Mouse (Mus musculus) megakaryocyte, embryonic 14.5 days (primary cell): ENCODE measurements at regions not wholly inside any gene's neighbourhood (a gene's known extent, or its start where the extent isn't known, plus 50 kb on each side); places are given as distances from the start of the nearest gene placed in this dataset.

Experiments
- H3K27me3 ChIP-seq: replicated peaks from 2 replicates; pipeline ENCODE3; 2012; ENCODE audit warnings: inconsistent platforms
- H3K36me3 ChIP-seq: replicated peaks from 2 replicates; pipeline ENCODE3; 2012; ENCODE audit warnings: low read length, inconsistent platforms, mixed read lengths
- H3K4me1 ChIP-seq: 2 replicates; pipeline ENCODE4 v1.6.1; 2012; ENCODE audit warnings: inconsistent platforms
- H3K4me3 ChIP-seq: replicated peaks from 2 replicates; pipeline ENCODE3; 2012; ENCODE audit warnings: moderate library complexity, mild to moderate bottlenecking, inconsistent platforms
- H3K9me3 ChIP-seq: 2 replicates; pipeline ENCODE4 v1.6.1; 2012; ENCODE audit warnings: inconsistent platforms
- FLI1 ChIP-seq: IDR thresholded peaks from 2 replicates; pipeline ENCODE4 v1.6.1; 2012; ENCODE audit warnings: low read length, inconsistent platforms, mixed read lengths
- GATA1 ChIP-seq: IDR thresholded peaks from 3 replicates; pipeline ENCODE4 v1.6.1; 2012; ENCODE audit warnings: mixed read lengths, low read length, inconsistent platforms, borderline replicate concordance

DNA sequence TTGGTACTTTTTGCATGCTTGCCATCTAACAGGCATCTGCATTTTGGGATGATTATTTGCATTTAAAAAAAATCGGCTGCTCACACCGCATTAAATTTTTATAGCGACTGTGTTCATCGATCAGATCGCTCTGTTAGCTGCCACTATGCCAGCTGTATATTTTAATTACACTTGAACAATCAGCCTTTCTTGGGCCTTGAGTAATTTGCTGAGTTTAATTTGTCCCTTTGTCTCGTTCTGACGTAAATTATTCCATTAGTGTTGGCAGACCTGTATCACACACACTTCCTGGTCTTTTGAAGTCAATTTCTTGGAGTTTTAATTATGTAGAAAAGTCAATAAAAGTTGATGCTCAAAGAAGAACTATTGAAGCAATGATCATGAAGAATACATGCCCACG lies 167.9 kb upstream of the Igfbp7 start:
- Histone ChIP-seq H3K4me3 (no peak overlapping the region), H3K4me1 (no peaks in the 10 kb centered on the region), H3K9me3 (peaks cover 7% of the 10 kb centered on the region; the same call in 1 of the 2 replicates), H3K27me3 (no peaks in the 10 kb centered on the region), H3K36me3 (no peaks in the 10 kb centered on the region)
- TF ChIP-seq GATA1, result no peak
- no peak for TF ChIP-seq FLI1

DNA sequence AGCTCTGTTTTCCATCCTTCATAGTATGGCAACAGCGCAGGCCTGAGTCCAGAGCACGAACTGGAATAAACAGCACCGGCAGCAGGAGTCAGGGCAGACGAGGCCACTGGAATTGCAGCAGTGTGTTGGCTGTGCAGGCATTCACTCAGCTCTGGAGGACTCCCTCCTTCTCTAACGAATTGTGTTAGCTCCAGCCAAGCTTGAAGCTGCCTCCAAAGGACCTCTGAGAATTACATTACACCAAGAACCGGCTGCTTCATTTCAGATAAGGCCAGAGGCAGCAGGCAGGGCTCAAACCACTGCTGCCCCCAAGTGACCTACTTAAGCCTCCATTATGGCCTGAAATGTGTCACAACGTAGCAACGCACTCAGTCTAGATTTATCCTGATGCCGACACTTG lies 162.5 kb upstream of the Igfbp7 start:
- peaks cover 13% of the 10 kb centered on the region for H3K9me3 ChIP-seq
- no peaks in the 10 kb centered on the region for H3K36me3 ChIP-seq
- H3K4me3 ChIP-seq, result no peak overlapping the region
- TF ChIP-seq GATA1 (no peak), FLI1 (no peak)
- H3K27me3 ChIP-seq, result no peaks in the 10 kb centered on the region
- no peaks in the 10 kb centered on the region for H3K4me1 ChIP-seq

DNA sequence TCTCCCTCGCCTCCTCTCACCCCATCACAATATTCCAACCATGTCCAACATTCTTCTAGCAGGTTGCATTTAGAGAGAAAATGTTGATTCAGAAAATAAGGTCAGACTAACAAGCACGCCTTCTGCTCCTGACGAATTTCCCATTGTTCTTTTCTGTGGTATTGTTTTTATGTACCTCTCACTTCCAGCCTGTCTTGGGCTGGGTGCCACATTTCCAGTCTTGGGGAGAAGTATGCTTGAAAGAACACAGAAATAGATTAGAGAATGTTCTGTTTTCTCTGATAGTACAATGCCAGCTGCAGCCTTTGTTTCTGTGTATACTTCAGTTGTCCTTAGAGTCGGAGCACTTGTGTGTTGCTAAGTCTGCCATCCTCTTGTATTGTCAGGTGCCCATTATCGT lies 160.3 kb upstream of the Igfbp7 start:
- Histone ChIP-seq H3K4me3 (no peak overlapping the region), H3K9me3 (peaks cover 13% of the 10 kb centered on the region), H3K27me3 (no peaks in the 10 kb centered on the region), H3K4me1 (no peaks in the 10 kb centered on the region), H3K36me3 (no peaks in the 10 kb centered on the region)
- no peak for TF ChIP-seq FLI1
- no peak for TF ChIP-seq GATA1

DNA sequence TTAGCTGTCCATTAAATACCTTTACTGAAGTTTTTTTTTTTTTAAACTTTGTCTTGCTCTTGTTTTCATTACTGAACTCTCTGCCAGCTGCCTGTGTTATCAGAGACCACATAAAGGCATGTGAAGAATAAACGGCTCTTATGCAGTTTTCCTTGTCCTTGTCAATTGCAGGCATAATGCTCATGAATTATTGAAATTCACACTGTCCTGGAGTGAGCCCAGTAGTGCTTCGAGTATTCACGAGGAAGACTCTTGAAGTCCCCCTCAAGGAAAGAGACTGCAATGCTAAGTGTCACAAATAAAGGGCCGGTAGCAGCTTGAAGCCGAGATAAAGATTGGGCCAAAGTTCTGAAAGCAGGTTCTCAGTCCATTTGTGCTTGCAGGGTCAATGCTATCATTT lies 144.7 kb upstream of the Igfbp7 start:
- H3K27me3 ChIP-seq, result no peaks in the 10 kb centered on the region
- TF ChIP-seq FLI1, result no peak
- TF ChIP-seq GATA1, result no peak
- H3K4me3 ChIP-seq, result no peak overlapping the region
- H3K9me3 ChIP-seq, result peaks cover 23% of the 10 kb centered on the region
- no peaks in the 10 kb centered on the region for H3K36me3 ChIP-seq
- no peaks in the 10 kb centered on the region for H3K4me1 ChIP-seq

DNA sequence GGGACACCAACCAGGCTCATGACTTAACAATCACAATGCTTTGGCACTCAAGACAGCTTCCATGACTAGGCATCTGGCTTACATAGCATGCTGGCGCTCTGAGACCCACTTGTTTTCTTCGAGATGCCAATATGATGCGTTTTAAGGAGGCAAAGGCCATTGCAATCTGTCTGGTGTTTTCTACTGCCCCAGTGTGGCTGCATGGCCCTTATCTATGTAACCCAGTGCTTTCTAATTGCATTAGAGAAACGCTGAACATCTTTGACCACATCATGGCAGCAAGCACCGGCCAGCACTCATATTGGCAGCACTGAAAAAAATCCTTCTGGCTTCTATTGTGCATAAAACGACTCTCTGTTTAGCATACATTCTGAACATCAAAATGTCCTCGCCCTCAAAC lies 144.2 kb upstream of the Igfbp7 start:
- H3K9me3 ChIP-seq, result peaks cover 22% of the 10 kb centered on the region; the same call in 1 of the 2 replicates
- no peaks in the 10 kb centered on the region for H3K36me3 ChIP-seq
- TF ChIP-seq FLI1, result no peak
- no peak for TF ChIP-seq GATA1
- no peaks in the 10 kb centered on the region for H3K4me1 ChIP-seq
- H3K27me3 ChIP-seq, result no peaks in the 10 kb centered on the region
- no peak overlapping the region for H3K4me3 ChIP-seq

- no peak for TF ChIP-seq FLI1
- TF ChIP-seq GATA1, result no peak
- no peaks in the 10 kb centered on the region for H3K36me3 ChIP-seq
- H3K4me1 ChIP-seq, result no peaks in the 10 kb centered on the region
- H3K9me3 ChIP-seq, result no peaks in the 10 kb centered on the region
- H3K27me3 ChIP-seq, result no peaks in the 10 kb centered on the region
- no peak overlapping the region for H3K4me3 ChIP-seq
These were observed 138.3 kb upstream of the Igfbp7 start for GRCm38 (mm10) chr5:77546001-77546620.

DNA sequence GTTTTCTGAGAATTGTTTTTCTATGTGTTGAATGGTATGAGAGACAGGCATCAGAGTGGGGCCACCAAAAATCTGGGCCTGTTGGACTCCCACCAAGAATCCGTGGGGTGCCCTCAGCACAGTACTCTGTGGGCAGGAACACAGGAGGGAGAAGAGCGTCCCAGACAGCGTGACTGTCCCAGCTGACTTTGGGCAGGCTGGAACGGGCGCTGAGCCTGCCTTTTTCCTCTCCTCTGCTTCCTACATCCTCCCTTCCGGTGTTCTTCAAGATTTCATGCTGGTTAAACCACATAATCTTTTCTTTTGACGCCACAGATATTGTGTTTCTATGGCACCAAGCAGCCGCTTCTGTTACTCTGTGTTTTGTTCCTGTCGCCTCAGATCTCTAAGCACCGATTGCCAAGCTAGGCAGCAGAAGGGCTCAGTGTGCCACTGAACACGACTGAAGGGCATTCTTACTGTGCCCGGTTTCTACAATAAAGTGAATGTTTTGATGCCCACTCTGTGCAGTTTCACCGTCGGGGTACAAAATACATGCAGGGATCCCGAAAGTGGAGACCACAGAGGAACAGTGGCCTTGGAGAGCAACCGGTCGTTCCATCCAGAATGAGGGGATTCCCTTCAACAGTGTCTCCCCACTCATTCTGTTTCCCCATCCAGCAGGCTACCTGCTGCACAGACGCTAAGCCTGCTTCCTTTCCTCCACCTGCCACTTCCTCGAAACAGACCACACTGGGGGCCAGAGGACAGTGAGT lies 124.6 kb upstream of the Igfbp7 start:
- TF ChIP-seq FLI1 (no peak), GATA1 (no peak)
- H3K9me3 ChIP-seq, result peaks cover 20% of the 10 kb centered on the region
- H3K27me3 ChIP-seq, result no peaks in the 10 kb centered on the region
- H3K36me3 ChIP-seq, result no peaks in the 10 kb centered on the region
- H3K4me3 ChIP-seq, result peak overlapping the region; percentile 5
- no peaks in the 10 kb centered on the region for H3K4me1 ChIP-seq

GRCm38 (mm10) chr5:77530376-77530775 lies 122.5 kb upstream of the Igfbp7 start:
- no peaks in the 10 kb centered on the region for H3K27me3 ChIP-seq
- peak overlapping the region; percentile 44 for H3K4me3 ChIP-seq
- H3K36me3 ChIP-seq, result no peaks in the 10 kb centered on the region
- peaks cover 17% of the 10 kb centered on the region for H3K9me3 ChIP-seq
- no peaks in the 10 kb centered on the region for H3K4me1 ChIP-seq
- no peak for TF ChIP-seq GATA1
- no peak for TF ChIP-seq FLI1

DNA sequence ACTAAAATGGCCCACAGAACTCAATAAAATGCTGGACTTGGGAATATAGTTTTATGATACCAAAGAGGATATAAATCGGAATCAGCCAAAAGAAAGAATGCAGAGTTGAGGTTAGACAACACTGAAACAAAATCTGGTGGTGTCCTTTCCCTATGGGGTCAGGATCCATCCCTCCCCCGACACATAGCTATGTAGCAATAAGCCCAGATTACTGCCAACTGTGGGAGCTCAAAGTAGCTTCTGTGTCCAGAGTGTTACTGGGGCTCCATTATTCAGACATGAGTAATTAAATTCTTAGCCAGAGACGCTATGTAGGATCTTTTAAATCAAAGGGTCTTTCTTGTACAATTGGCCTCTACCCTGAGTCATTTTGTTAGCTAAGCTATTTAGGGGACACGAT lies 109.4 kb upstream of the Igfbp7 start:
- Histone ChIP-seq H3K4me3 (no peak overlapping the region), H3K4me1 (no peaks in the 10 kb centered on the region), H3K27me3 (no peaks in the 10 kb centered on the region), H3K36me3 (no peaks in the 10 kb centered on the region), H3K9me3 (0 out of 2 replicates have a peak, but pooled peaks cover 3% of the 10 kb centered on the region)
- no peak for TF ChIP-seq GATA1
- no peak for TF ChIP-seq FLI1

GRCm38 (mm10) chr5:77515448-77515847 lies 107.6 kb upstream of the Igfbp7 start:
- Histone ChIP-seq H3K27me3 (peaks cover 2% of the 10 kb centered on the region), H3K36me3 (no peaks in the 10 kb centered on the region), H3K4me1 (no peaks in the 10 kb centered on the region), H3K4me3 (no peak overlapping the region), H3K9me3 (no peaks in the 10 kb centered on the region)
- no peak for TF ChIP-seq FLI1
- TF ChIP-seq GATA1, result no peak
